8 mouse cellular contexts compared by ENCODE assay signal in the genomic region with DNA sequence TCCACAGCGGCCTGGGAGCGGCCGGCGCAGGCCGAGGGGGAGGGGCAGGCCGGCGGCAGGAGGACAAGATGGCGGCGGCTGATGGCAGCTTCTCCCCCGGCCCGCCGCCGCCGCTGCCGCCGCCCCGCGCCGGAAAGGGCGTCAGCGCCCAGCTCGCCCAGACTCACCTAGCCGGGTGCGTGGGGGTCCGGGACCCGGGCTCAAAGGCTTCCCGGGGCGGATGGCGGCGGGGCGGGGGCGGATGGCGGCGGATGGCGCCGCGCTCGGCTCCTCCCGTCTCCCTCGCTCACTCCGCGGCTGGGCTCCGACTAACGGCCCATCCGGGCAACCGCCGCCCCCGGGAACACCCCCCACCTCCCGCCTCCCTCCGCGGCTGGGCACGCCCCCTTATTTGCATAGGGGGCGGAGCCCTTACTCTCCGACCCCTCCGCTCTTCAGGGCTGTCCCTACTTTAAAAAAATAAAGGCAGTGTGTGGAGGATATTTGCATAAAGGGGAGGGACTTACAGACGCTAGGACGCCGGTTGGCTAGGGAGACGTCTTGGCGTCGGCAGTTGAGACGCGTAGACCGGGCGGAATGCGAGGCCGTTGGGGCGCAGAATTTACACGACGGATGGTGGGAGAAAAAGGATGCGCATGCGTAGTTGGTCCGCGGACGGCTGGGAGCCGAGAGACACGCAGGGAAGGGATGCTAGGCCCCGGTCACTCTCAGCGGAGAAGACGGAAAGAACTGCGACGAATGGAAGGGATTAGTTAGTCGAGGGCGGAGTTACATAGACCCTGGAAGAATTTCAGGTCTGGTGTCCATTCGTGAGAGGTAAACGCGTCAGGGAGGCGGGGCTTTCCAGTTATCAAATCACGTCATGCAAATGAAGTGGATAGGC. TPM values are rescaled to one million over a fixed set of nuclear protein-coding genes. Genes with fewer than 3 reads are reported as not detected.
DNase-seq lines count a peak whose midpoint lies in the region; ATAC-seq and TF ChIP-seq lines count a peak whose summit lies in the region.

A gene (minus strand): TSS at position 330 of the 883 bp plus-strand sequence.

- no peak for TF ChIP-seq CTCF in kidney, adult 2 months (conservative IDR thresholded peaks at IDR 0.05; ENCODE audit: insufficient read depth, insufficient read length, low read depth, low read length)
- no peak for TF ChIP-seq CTCF in spleen, adult 2 months (IDR thresholded peaks at IDR 0.05; ENCODE audit: extremely low read depth, insufficient read depth, insufficient read length, insufficient replicate concordance)

- H3K36me3 ChIP-seq in embryonic facial prominence, embryonic 13.5 days, result peaks cover 32% of the 10 kb centered on the region
- H3K36me3 ChIP-seq in kidney, adult 2 months (ENCODE audit: control insufficient read depth, insufficient read depth, low read length), result peaks cover 8% of the 10 kb centered on the region
- H3K36me3 ChIP-seq in limb, embryonic 12.5 days, result peaks cover 30% of the 10 kb centered on the region
- peaks cover 20% of the 10 kb centered on the region for H3K36me3 ChIP-seq in midbrain, embryonic 15.5 days (replicated peaks)
- H3K36me3 ChIP-seq in spleen, adult 2 months (ENCODE audit: control insufficient read depth, insufficient read depth, low read length), result peaks cover 22% of the 10 kb centered on the region

- peak; percentile 99 for DNase-seq in 3134 (ENCODE audit: extremely low read depth, insufficient read length, low spot score)
- peak; percentile 96 to 98 for DNase-seq in adrenal gland, postnatal 36 days
- DNase-seq in heart, adult 18-20 months, result peak; percentile 97 to 99
- DNase-seq in kidney, adult 2 months, result peak; percentile 99
- peak; percentile 95 to 99 for DNase-seq in spleen, adult 2 months (ENCODE audit: low read depth in 1 of 2, low spot score in 2 of 2)

- H3K27me3 ChIP-seq in embryonic facial prominence, embryonic 13.5 days, result no peaks in the 10 kb centered on the region
- no peaks in the 10 kb centered on the region for H3K27me3 ChIP-seq in kidney, adult 2 months (replicated peaks; ENCODE audit: control insufficient read depth, insufficient read depth, low read length)
- H3K27me3 ChIP-seq in limb, embryonic 12.5 days, result no peaks in the 10 kb centered on the region
- no peaks in the 10 kb centered on the region for H3K27me3 ChIP-seq in midbrain, embryonic 15.5 days (replicated peaks)
- H3K27me3 ChIP-seq in spleen, adult 2 months (ENCODE audit: control insufficient read depth, insufficient read depth, low read length), result no peaks in the 10 kb centered on the region

- peak within 1 kb of the TSS; percentile 94 for H3K4me2 ChIP-seq in embryonic facial prominence, embryonic 13.5 days
- peak within 1 kb of the TSS; percentile 92 for H3K4me2 ChIP-seq in limb, embryonic 12.5 days
- H3K4me2 ChIP-seq in midbrain, embryonic 15.5 days, result peak within 1 kb of the TSS; percentile 89

- peaks cover 27% of the 10 kb centered on the region for H3K4me1 ChIP-seq in embryonic facial prominence, embryonic 13.5 days
- H3K4me1 ChIP-seq in kidney, adult 2 months (ENCODE audit: control insufficient read depth, insufficient read depth, low read length), result peaks cover 20% of the 10 kb centered on the region
- H3K4me1 ChIP-seq in limb, embryonic 12.5 days (replicated peaks), result peaks cover 22% of the 10 kb centered on the region
- H3K4me1 ChIP-seq in midbrain, embryonic 15.5 days, result peaks cover 40% of the 10 kb centered on the region
- H3K4me1 ChIP-seq in spleen, adult 2 months (ENCODE audit: control insufficient read depth, insufficient read depth, insufficient read length), result peaks cover 9% of the 10 kb centered on the region; the same call in 1 of the 2 replicates

- WGBS in embryonic facial prominence, embryonic 13.5 days, result under 1% methylated on average over 75 of the region's 89 CpGs
- WGBS in kidney, adult 2 months, result under 1% methylated on average over 70 of the region's 89 CpGs
- WGBS in limb, embryonic 12.5 days, result under 1% methylated on average over 86 of the region's 89 CpGs
- under 1% methylated on average over 74 of the region's 89 CpGs for WGBS in midbrain, embryonic 15.5 days
- WGBS in spleen, adult 2 months, result under 1% methylated on average over 72 of the region's 89 CpGs

- H3K4me3 ChIP-seq in embryonic facial prominence, embryonic 13.5 days, result peak within 1 kb of the TSS; percentile 99
- peak within 1 kb of the TSS; percentile 81 for H3K4me3 ChIP-seq in kidney, adult 2 months (ENCODE audit: insufficient read depth, low read depth, low read length)
- H3K4me3 ChIP-seq in limb, embryonic 12.5 days (replicated peaks), result peak within 1 kb of the TSS; percentile 99
- peak within 1 kb of the TSS; percentile 97 for H3K4me3 ChIP-seq in midbrain, embryonic 15.5 days
- peak within 1 kb of the TSS; percentile 90 for H3K4me3 ChIP-seq in spleen, adult 2 months (ENCODE audit: extremely low read depth, insufficient read depth, insufficient read length)

- TF ChIP-seq POLR2A in kidney, adult 2 months (IDR thresholded peaks at IDR 0.05; ENCODE audit: low read depth, low read length), result peak; percentile 36
- TF ChIP-seq POLR2A in spleen, adult 2 months (IDR thresholded peaks at IDR 0.05; ENCODE audit: low read depth, low read length), result peak; percentile 78

- H3K27ac ChIP-seq in embryonic facial prominence, embryonic 13.5 days, result peak within 1 kb of the TSS; percentile 98
- peak within 1 kb of the TSS; percentile 94 for H3K27ac ChIP-seq in kidney, adult 2 months (ENCODE audit: insufficient read depth, low read depth, low read length)
- peak within 1 kb of the TSS; percentile 98 for H3K27ac ChIP-seq in limb, embryonic 12.5 days
- peak within 1 kb of the TSS; percentile 98 for H3K27ac ChIP-seq in midbrain, embryonic 15.5 days
- H3K27ac ChIP-seq in spleen, adult 2 months (ENCODE audit: insufficient read depth, low read length), result peak within 1 kb of the TSS; percentile 100

- no peaks in the 10 kb centered on the region for H3K9me3 ChIP-seq in embryonic facial prominence, embryonic 13.5 days
- no peaks in the 10 kb centered on the region for H3K9me3 ChIP-seq in limb, embryonic 12.5 days
- no peaks in the 10 kb centered on the region for H3K9me3 ChIP-seq in midbrain, embryonic 15.5 days

- H3K9ac ChIP-seq in embryonic facial prominence, embryonic 13.5 days, result peak within 1 kb of the TSS; percentile 100
- H3K9ac ChIP-seq in limb, embryonic 12.5 days (replicated peaks), result peak within 1 kb of the TSS; percentile 100
- peak within 1 kb of the TSS; percentile 100 for H3K9ac ChIP-seq in midbrain, embryonic 15.5 days

- peak; percentile 96 for ATAC-seq in embryonic facial prominence, embryonic 13.5 days (ENCODE audit: insufficient number of reproducible peaks, insufficient read depth, low FRiP score, low TSS enrichment, low read depth)
- ATAC-seq in limb, embryonic 12.5 days (ENCODE audit: insufficient number of reproducible peaks, insufficient read depth, low FRiP score, low TSS enrichment, low read depth), result peak; percentile 96
- peak; percentile 94 for ATAC-seq in midbrain, embryonic 15.5 days (replicated peaks)

RNA-seq across cellular contexts. Expression of the gene that starts here (rescaled TPM):
- total RNA-seq in adrenal gland, postnatal 36 days (2021), result 100 to 1,000 TPM; 212 to 261 TPM
- polyA plus RNA-seq in embryonic facial prominence, embryonic 13.5 days (2015; fragmentation: Nextera tagmentation; extraction: Ambion mirVana), result 193 and 244 TPM in 2 replicates
- total RNA-seq in heart, adult 18-20 months (2021), result 100 to 1,000 TPM; 125 to 144 TPM
- 237 and 272 TPM in 2 replicates for polyA plus RNA-seq in kidney, adult 2 months (2012; rRNA removed)
- 212 and 231 TPM in 2 replicates for polyA plus RNA-seq in limb, embryonic 12.5 days (2016; fragmentation: Nextera tagmentation; extraction: Ambion mirVana)
- polyA plus RNA-seq in midbrain, embryonic 15.5 days (2015; fragmentation: Nextera tagmentation; extraction: Ambion mirVana), result 188 and 203 TPM in 2 replicates
- 362 and 462 TPM in 2 replicates for polyA plus RNA-seq in spleen, adult 2 months (2012; rRNA removed)

Comparison
In these comparisons a context has a peak if more than half of its experiments do, and no peak if none do; other contexts are left out.
1. Peak in every context shown above with its lines: DNase-seq, ATAC-seq, H3K4me3 ChIP-seq and H3K27ac ChIP-seq.